Mouse (Mus musculus) regulatory T cell (primary cell): ENCODE measurements around the gene Cdv3.

Experiments
- in situ Hi-C: fragments of 300-600 bp; cut with MboI, MseI; formaldehyde crosslinking; loops from one replicate; pipeline ENCODE4 v1.15.1; 2025; ENCODE audit warnings: high pct_unique_total_duplicates

The Cdv3 gene

GRCm38 (mm10) chr9:103365290-103366247 is at the start of gene Cdv3:
TSS of gene Cdv3 (minus strand) at chr9:103365840.
- in situ Hi-C loops: loop anchor here (5.0 to 25.0 kb wide), 2 partner anchors 253 to 897 kb away; partner anchors contain the start of genes Dnajc13 and Rab6b

GRCm38 (mm10) chr9:103413457-103413856 is 47.8 kb upstream of the Cdv3 start:
- in situ Hi-C loops: no loop called here

- in situ Hi-C loops: no loop called here
Measured at GRCm38 (mm10) chr9:103409119-103409518, 43.5 kb upstream of the Cdv3 start.

- in situ Hi-C loops: no loop called here
Measured at GRCm38 (mm10) chr9:103408136-103408777, 42.6 kb upstream of the Cdv3 start.

- in situ Hi-C loops: no loop called here
Measured at GRCm38 (mm10) chr9:103403331-103403973, 37.8 kb upstream of the Cdv3 start.

GRCm38 (mm10) chr9:103398509-103399157 is 33.0 kb upstream of the Cdv3 start:
- in situ Hi-C loops: no loop called here

GRCm38 (mm10) chr9:103393256-103393655 is 27.6 kb upstream of the Cdv3 start:
- in situ Hi-C loops: no loop called here

- in situ Hi-C loops: no loop called here
Measured at GRCm38 (mm10) chr9:103391796-103392372, 26.2 kb upstream of the Cdv3 start.

GRCm38 (mm10) chr9:103389261-103389660 is 23.6 kb upstream of the Cdv3 start:
- in situ Hi-C loops: no loop called here

GRCm38 (mm10) chr9:103387011-103387653 is 21.5 kb upstream of the Cdv3 start:
- in situ Hi-C loops: no loop called here

- in situ Hi-C loops: no loop called here
Measured at GRCm38 (mm10) chr9:103386573-103386972, 20.9 kb upstream of the Cdv3 start.

GRCm38 (mm10) chr9:103385600-103385999 is 20.0 kb upstream of the Cdv3 start:
- in situ Hi-C loops: no loop called here

GRCm38 (mm10) chr9:103384141-103384796 is 18.6 kb upstream of the Cdv3 start:
- in situ Hi-C loops: no loop called here

- in situ Hi-C loops: no loop called here
Measured at GRCm38 (mm10) chr9:103383576-103383975, 17.9 kb upstream of the Cdv3 start.

- in situ Hi-C loops: no loop called here
Measured at GRCm38 (mm10) chr9:103382989-103383388, 17.3 kb upstream of the Cdv3 start.

GRCm38 (mm10) chr9:103380566-103380965 is 14.9 kb upstream of the Cdv3 start:
- in situ Hi-C loops: no loop called here

GRCm38 (mm10) chr9:103379199-103379598 is 13.6 kb upstream of the Cdv3 start:
- in situ Hi-C loops: no loop called here

- in situ Hi-C loops: no loop called here
Measured at GRCm38 (mm10) chr9:103378686-103379085, 13.0 kb upstream of the Cdv3 start.

- in situ Hi-C loops: no loop called here
Measured at GRCm38 (mm10) chr9:103376346-103377320, 11.0 kb upstream of the Cdv3 start.
